Mouse (Mus musculus) cerebellum, postnatal 25 days (tissue): ENCODE results near the gene Catsper1.

Experiments
- DNase-seq, 2 experiments: peaks; one replicate each; pipeline ENCODE4 v3.0.0; 2021; ENCODE audit warnings: mixed read lengths in 2 of 2

The Catsper1 gene

GRCm38 (mm10) chr19:5356080-5356479, 20.5 kb downstream of the Catsper1 start:
- DNase-seq = no peak

GRCm38 (mm10) chr19:5362186-5362585, 26.6 kb downstream of the Catsper1 start:
- no peak for DNase-seq

- no peak for DNase-seq
Observed at GRCm38 (mm10) chr19:5364124-5364523, 28.6 kb downstream of the Catsper1 start.

GRCm38 (mm10) chr19:5365751-5366150, 30.2 kb downstream of the Catsper1 start:
- no peak for DNase-seq

- peak; percentile 96 to 99 for DNase-seq
Observed at GRCm38 (mm10) chr19:5366175-5367052, 30.9 kb downstream of the Catsper1 start, which contains the start of gene Eif1ad. TSS of gene Eif1ad (plus strand) at chr19:5366741.

- no peak for DNase-seq
Observed at GRCm38 (mm10) chr19:5367053-5367359, 31.5 kb downstream of the Catsper1 start, which contains the start of gene Banf1. TSS of gene Banf1 (minus strand) at chr19:5367168.

GRCm38 (mm10) chr19:5367455-5367854, 31.9 kb downstream of the Catsper1 start:
- DNase-seq = no peak

GRCm38 (mm10) chr19:5370932-5371331, 35.4 kb downstream of the Catsper1 start:
- DNase-seq = no peak

- DNase-seq = no peak
Observed at GRCm38 (mm10) chr19:5372724-5373123, 37.2 kb downstream of the Catsper1 start.

GRCm38 (mm10) chr19:5374177-5374576, 38.6 kb downstream of the Catsper1 start:
- DNase-seq = no peak

- DNase-seq = no peak
Observed at GRCm38 (mm10) chr19:5374748-5375147, 39.2 kb downstream of the Catsper1 start.

- DNase-seq = peak in 1 of 2 experiments; percentile 52
Observed at GRCm38 (mm10) chr19:5377446-5377845, 41.9 kb downstream of the Catsper1 start.

- no peak for DNase-seq
Observed at GRCm38 (mm10) chr19:5383326-5383725, 47.8 kb downstream of the Catsper1 start.

GRCm38 (mm10) chr19:5384715-5385114, 49.2 kb downstream of the Catsper1 start:
- DNase-seq = no peak

GRCm38 (mm10) chr19:5388011-5388441, 52.5 kb downstream of the Catsper1 start:
- peak in 1 of 2 experiments; percentile 64 for DNase-seq

- peak; percentile 95 to 97 for DNase-seq
Observed at GRCm38 (mm10) chr19:5388588-5389242, 53.2 kb downstream of the Catsper1 start, which contains the start of gene Sart1. TSS of gene Sart1 (minus strand) at chr19:5388703.

GRCm38 (mm10) chr19:5389647-5390046, 54.1 kb downstream of the Catsper1 start:
- DNase-seq = no peak

GRCm38 (mm10) chr19:5390416-5390815, 54.9 kb downstream of the Catsper1 start:
- no peak for DNase-seq

- peak; percentile 87 for DNase-seq
Observed at GRCm38 (mm10) chr19:5392892-5393291, 57.4 kb downstream of the Catsper1 start.
